Mouse (Mus musculus) ZHBTc4 (cell line): ENCODE results near the gene Ehd4.

Experiments used
- DNase-seq: peaks from one replicate; pipeline ENCODE4 v3.0.0-alpha.2; 2011; ENCODE audit warnings: low read depth, low spot score

Gene Ehd4

GRCm38 (mm10) chr2:120154361-120154894 is at the start of gene Ehd4:
Gene Ehd4 (minus strand): TSS chr2:120154606.
- DNase-seq: peak; percentile 99

DNA sequence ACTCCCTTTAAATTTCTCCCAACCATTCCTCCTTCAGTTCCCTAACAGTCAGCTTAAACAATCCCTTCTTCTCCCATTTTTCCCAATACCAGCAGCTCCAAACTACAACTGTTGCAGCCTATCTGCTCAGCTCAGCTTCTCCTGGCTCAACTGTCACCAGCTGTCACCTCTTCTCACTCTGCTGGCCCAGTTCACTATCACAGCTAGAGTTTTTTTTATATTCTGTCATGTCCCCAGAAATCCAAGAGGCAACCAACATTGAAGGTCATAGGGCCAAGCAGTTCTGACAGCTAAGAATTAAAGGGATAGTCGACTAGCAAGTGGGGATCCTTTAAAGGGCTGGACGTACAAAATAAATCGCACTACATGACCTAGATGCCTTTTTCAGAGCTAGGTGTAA is 49.3 kb upstream of the Ehd4 start:
- no peak for DNase-seq

GRCm38 (mm10) chr2:120200077-120200476 is 45.7 kb upstream of the Ehd4 start:
- no peak for DNase-seq

- DNase-seq: no peak
Measured at GRCm38 (mm10) chr2:120188174-120188573, 33.8 kb upstream of the Ehd4 start.

DNA sequence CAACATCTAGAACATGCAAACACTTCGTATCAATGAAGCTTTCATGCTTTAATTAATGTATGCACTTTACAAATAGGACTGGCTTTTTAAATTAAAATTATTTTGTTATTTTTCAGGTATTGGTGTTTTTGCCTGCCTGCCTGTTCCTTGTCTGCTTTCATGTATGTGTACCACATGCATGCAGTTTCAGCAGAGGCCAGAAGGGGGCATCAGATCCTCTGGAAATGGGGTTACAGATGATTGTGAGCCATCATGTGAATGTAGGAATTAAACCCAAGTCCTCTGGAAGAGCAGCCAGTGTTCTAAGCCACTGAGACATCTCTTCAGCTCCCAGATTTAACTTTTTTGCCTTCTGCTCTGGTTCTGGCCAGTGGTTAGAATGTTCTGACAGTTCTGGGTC is 33.2 kb upstream of the Ehd4 start:
- peak; percentile 68 for DNase-seq

DNA sequence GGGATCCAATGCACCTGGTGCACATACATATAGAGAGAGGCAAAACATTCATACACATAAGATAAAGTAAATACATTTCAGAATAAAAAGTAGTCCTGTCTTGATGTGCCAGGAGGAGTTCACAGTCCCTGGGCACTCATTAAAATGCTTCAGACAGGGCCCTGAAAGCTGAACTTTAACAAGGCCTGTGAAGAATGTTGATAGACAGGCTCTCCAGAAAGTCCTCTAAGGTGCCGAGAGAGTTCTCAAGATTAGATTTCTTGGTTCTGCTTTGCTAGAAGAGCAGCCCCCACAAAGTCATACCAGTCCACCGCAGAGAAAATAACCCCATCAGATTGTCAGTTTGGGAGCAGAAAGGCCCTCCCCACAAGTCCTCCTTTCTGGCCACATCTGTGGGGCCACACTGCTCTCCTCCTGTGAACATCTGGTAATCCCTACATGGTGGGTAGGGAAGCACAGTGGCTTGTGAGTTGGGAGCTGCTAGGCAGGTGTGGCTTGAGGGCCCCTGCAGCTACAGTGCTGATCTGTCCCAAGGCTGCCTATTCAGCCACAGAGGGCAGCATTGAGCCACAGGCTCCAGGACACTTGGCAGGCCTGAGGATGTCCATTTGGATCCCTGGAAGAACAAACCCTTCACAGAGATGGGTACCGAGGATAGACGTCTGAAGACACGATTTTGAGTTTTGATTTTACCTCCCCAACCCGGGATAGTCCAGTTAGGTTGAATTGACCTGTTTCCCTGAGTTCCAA is 31.3 kb upstream of the Ehd4 start:
- no peak for DNase-seq

- DNase-seq: no peak
Measured at GRCm38 (mm10) chr2:120178936-120179335, 24.5 kb upstream of the Ehd4 start.

- DNase-seq: peak; percentile 89
Measured at GRCm38 (mm10) chr2:120173718-120174117, 19.3 kb upstream of the Ehd4 start.

DNA sequence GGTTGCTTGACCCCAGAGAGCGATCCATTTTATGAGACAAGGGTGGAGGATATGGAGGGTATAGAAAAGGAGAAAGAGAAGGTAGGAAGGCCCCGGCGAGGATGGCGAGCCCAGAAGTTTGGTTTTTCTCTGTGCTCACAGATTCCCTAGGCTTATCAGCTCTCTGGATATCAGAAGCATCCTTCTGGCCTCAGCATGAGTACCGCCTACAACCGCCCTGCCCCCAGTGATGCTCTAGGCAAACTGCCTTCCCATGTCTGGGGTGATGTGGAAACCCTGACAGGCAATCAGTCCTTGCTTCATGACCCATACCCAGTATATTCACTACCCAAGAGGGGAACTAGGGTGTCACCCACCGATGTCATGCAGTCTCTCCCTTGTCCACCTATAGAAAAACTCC is 17.0 kb upstream of the Ehd4 start:
- no peak for DNase-seq

DNA sequence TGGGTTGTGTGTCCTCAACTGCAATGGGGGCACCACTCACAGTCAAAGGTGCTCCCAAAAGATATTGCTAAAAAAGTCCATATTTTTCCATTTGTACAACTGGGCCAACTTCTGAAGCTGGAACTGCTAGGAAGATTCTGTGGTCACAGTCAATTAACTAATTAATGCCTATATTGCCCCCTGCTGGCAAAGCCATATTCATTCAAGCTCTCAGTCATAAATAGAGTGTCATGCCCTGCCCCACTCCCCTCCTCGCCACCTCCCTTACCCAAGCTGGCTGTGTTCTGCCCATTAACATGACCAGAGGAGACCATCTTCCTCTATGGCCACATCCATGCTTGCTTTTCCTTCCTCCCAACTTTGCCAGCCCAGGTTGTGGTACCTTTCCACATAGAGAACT is 16.3 kb upstream of the Ehd4 start:
- peak; percentile 37 for DNase-seq

DNA sequence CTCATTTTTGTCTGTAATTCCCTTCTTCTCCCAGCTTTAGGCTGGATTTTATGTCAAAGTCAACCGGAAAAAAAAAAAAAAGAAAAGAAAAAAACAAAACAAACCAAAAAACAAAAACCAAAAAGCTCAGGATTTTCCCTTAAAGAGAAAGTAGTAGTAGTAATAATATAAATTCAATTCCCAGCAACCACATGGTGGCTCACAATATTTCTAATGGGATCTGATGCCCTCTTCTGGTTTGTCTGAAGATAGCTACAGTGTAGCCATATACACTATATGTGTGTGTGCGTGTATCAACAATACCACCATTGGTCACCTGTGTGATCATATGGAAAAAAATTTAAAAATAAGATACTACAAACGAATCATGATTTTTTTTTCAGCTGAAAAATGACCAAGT is 15.0 kb upstream of the Ehd4 start:
- DNase-seq: no peak

- DNase-seq: no peak
Measured at GRCm38 (mm10) chr2:120167763-120168162, 13.4 kb upstream of the Ehd4 start.

DNA sequence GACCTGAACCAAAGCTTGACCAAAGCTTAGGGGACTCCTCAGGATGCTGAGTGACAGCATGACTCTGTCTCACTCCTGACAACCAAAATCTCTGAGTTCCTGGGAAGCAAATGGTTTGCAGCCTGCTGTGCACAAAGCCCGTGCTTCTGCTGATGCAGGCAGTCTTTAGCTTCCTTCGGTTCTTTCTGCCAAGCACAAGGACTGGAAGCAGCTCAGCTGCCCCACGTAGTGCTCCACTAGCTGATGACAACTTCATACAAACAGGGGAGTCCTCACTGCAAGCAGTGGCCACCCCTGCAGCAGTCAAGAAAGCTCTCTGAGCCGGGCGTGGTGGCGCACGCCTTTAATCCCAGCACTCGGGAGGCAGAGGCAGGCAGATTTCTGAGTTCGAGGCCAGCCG is 11.1 kb upstream of the Ehd4 start:
- DNase-seq: no peak

DNA sequence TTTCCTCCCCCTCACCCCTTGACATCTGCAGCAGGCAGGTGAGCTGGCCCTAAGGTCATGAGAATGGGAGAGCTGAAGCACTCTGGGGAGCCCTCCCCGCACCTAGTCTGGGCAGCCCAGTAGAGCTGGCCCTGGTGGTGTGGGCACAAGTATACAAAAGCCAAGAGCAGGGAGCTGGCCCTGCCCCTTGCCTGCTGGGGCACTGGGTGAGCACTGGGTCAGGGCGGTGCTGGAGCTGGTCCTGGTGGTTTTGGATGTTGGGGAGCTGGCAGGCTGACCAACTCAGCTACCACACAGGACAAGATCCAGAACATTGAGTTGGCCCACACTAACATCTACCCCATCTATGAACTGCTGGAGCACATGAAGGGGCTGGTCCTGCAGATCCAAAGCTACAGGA is 5.0 kb upstream of the Ehd4 start:
- DNase-seq: no peak

DNA sequence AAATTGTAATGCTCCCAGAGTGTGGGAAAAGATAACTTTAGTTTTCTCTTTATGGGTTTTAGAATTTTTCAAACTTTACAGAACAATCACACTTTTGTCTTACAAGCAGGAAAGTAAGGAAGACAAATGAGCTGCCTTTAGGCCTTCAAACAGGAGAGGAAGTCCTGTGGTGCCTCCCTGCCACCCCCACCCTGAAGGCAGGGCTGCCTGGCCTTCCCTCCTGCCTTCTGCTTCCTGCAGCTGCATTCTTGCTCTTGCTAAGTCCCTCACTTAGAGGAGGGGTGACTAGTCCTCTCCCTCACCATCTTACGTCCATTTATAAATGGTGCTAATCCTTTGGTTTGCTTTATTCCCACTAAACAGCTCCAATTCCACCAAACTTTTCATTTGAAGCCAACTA is 4.4 kb upstream of the Ehd4 start:
- DNase-seq: no peak

GRCm38 (mm10) chr2:120158016-120158415 is 3.6 kb upstream of the Ehd4 start:
- DNase-seq: no peak

GRCm38 (mm10) chr2:120157606-120158005 is 3.2 kb upstream of the Ehd4 start:
- DNase-seq: peak; percentile 53

- no peak for DNase-seq
Measured at GRCm38 (mm10) chr2:120153586-120154360, 633 bp downstream of the Ehd4 start.

DNA sequence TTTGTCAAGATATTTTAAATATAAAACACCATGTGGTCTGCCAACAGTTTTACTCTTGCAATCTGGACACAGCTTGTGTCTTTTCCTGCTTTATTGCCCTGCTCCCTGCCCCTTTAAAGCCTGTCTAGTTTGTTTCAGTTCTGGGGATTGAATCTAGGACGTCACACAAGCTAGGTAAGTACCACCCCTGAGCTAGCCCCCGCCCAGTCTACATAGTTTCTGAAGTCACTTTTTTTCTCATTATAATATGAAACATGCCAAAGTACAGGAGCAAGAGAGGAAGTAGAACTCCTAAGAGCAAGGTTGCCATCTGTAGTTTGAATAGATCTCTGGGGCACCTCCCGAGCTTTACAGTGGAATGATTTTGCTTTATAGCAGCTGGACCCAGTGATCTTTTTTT is 3.8 kb downstream of the Ehd4 start:
- DNase-seq: no peak

GRCm38 (mm10) chr2:120149634-120150033 is 4.8 kb downstream of the Ehd4 start:
- DNase-seq: no peak

DNA sequence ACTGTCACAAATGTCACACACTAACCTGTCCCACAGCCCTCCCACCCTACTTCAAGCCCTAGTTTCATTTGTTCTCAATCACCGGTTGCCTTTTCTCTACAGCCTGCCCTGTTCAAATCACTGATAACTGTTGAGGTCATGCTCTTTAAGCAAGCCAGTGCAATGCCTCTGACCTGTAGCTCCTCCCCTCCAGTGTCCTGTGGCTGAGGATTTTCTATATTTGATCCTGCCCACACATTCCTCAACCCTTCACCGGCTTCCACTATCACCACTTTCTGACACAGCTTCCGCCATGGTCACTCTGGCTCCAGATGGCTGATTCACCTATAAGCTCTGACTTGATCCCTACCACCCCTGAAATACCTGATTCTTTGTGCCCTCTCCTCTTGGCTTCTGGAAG is 6.4 kb downstream of the Ehd4 start:
- DNase-seq: no peak

DNA sequence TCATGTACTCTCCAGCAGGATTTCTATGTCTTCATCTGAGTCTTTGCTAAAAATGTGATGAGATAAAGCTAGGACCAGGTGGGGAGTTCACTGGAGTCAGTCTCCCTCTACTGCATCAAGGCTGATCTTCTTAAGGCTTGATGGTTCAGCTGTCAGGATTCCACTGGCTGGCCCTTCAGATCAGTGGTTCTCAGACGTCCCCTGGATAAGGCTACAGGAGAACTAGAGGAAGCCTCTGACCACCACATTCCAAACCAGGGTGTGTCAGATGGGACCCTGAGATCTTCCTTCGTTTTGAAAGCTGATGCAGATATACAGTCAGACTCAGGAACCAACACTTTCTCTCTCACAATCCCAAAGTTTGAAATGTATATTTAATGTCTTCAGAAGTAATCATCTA is 7.0 kb downstream of the Ehd4 start:
- DNase-seq: peak; percentile 21

DNA sequence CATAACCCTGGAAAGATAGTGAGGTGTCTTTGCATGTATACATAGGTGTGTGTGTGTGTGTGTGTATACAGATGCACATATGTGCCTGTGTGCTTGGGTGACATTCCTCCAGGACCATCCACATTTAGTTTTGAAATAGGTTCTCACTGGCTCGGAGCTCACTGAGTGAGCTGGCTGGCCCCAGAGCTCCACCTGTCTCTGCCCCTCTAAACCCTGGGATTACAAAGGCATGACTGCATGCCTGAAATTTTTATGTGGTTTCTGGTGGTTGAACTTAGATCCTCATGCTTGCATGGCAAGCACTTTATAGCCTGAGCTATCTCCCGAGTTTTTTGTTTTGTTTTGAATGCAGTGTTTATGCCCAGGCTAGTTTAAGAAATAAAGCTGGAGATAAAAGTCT is 7.9 kb downstream of the Ehd4 start:
- no peak for DNase-seq
